Mouse (Mus musculus) neural tube, embryonic 13.5 days (tissue): ENCODE measurements at regions not wholly inside any gene's neighbourhood (a gene's known extent, or its start where the extent isn't known, plus 50 kb on each side); places are given as distances from the start of the nearest gene placed in this dataset.

Experiments used
- ATAC-seq: fragments of 200-750 bp; cut with Nextera tagmentation; 2 replicates; pipeline ENCODE4 v1.8.0; 2017; ENCODE audit warnings: low read depth, mild to moderate bottlenecking, moderate TSS enrichment, moderate library complexity
- H3K27ac ChIP-seq: fragments of 300-500 bp; sonication (generic); replicated peaks from 2 replicates; pipeline ENCODE4 v1.5.1; 2015; ENCODE audit warnings: moderate library complexity, mild to moderate bottlenecking, inconsistent platforms
- H3K27me3 ChIP-seq: fragments of 300-500 bp; sonication (generic); 2 replicates; pipeline ENCODE4 v1.6.1; 2015; ENCODE audit warnings: mild to moderate bottlenecking, inconsistent platforms
- H3K36me3 ChIP-seq: fragments of 300-500 bp; sonication (generic); 2 replicates; pipeline ENCODE4 v1.6.1; 2015; ENCODE audit warnings: mild to moderate bottlenecking, inconsistent platforms
- H3K4me1 ChIP-seq: fragments of 300-500 bp; sonication (generic); replicated peaks from 2 replicates; pipeline ENCODE4 v1.6.1; 2015; ENCODE audit warnings: inconsistent platforms
- H3K4me2 ChIP-seq: fragments of 300-500 bp; sonication (generic); 2 replicates; pipeline ENCODE4 v1.6.1; 2015; ENCODE audit warnings: inconsistent platforms, mild to moderate bottlenecking, moderate library complexity
- H3K4me3 ChIP-seq: fragments of 300-500 bp; sonication (generic); 2 replicates; pipeline ENCODE4 v1.5.1; 2015; ENCODE audit warnings: mild to moderate bottlenecking, inconsistent platforms
- H3K9ac ChIP-seq: fragments of 300-500 bp; sonication (generic); 2 replicates; pipeline ENCODE4 v1.6.1; 2015; ENCODE audit warnings: moderate library complexity, mild to moderate bottlenecking, inconsistent platforms
- H3K9me3 ChIP-seq: fragments of 300-500 bp; sonication (generic); 2 replicates; pipeline ENCODE4 v1.6.1; 2016; ENCODE audit warnings: inconsistent platforms
- WGBS: fragments of 180-500 bp; shearing (Covaris S2); methylation state at CpG from one replicate; pipeline ENCODE4 v1.1.7; 2015; 5-methylcytosine and 5-hydroxymethylcytosine counted together

GRCm38 (mm10) chr17:49367791-49368190 is 60.4 kb upstream of the Mocs1 start:
- H3K36me3 ChIP-seq = no peaks in the 10 kb centered on the region
- ATAC-seq = no peak
- H3K27ac ChIP-seq = no peak overlapping the region
- H3K4me2 ChIP-seq = no peak overlapping the region
- H3K4me1 ChIP-seq = no peaks in the 10 kb centered on the region
- WGBS = 79% methylated on average over 4 of the region's 4 CpGs
- no peaks in the 10 kb centered on the region for H3K9me3 ChIP-seq
- H3K4me3 ChIP-seq = no peak overlapping the region
- no peak overlapping the region for H3K9ac ChIP-seq
- no peaks in the 10 kb centered on the region; the same call in 1 of the 2 replicates for H3K27me3 ChIP-seq

GRCm38 (mm10) chr17:49368476-49369269 is 59.5 kb upstream of the Mocs1 start:
- Histone ChIP-seq H3K9me3 (no peaks in the 10 kb centered on the region), H3K4me1 (no peaks in the 10 kb centered on the region), H3K27ac (no peak overlapping the region), H3K4me3 (no peak overlapping the region), H3K27me3 (no peaks in the 10 kb centered on the region; the same call in 1 of the 2 replicates), H3K36me3 (no peaks in the 10 kb centered on the region), H3K4me2 (no peak overlapping the region), H3K9ac (no peak overlapping the region)
- WGBS = 49% methylated on average over 2 of the region's 2 CpGs
- ATAC-seq = no peak

GRCm38 (mm10) chr17:49377626-49378025 is 50.5 kb upstream of the Mocs1 start:
- H3K4me2 ChIP-seq = no peak overlapping the region
- no peak for ATAC-seq
- no peak overlapping the region for H3K27ac ChIP-seq
- H3K4me1 ChIP-seq = no peaks in the 10 kb centered on the region
- H3K9me3 ChIP-seq = no peaks in the 10 kb centered on the region
- H3K27me3 ChIP-seq = peaks cover 5% of the 10 kb centered on the region
- H3K9ac ChIP-seq = no peak overlapping the region
- H3K36me3 ChIP-seq = no peaks in the 10 kb centered on the region
- WGBS = 70% methylated on average over 11 of the region's 11 CpGs
- no peak overlapping the region for H3K4me3 ChIP-seq
